Mouse (Mus musculus) cerebellum, adult 2 months (tissue): ENCODE data around the gene Fam19a2.

Source experiments
- CTCF ChIP-seq: fragments of 200-500 bp; IDR thresholded peaks from 2 replicates; pipeline ENCODE4 v1.5.1; 2011; ENCODE audit warnings: low read depth, mild to moderate bottlenecking, control low read depth, low read length, moderate library complexity, borderline replicate concordance; ENCODE audit not compliant: insufficient read depth
- POLR2A ChIP-seq: fragments of 200-500 bp; IDR thresholded peaks from 2 replicates; pipeline ENCODE4 v1.6.1; 2011; ENCODE audit warnings: low read length, control low read depth, borderline replicate concordance; ENCODE audit not compliant: insufficient read depth

DNA sequence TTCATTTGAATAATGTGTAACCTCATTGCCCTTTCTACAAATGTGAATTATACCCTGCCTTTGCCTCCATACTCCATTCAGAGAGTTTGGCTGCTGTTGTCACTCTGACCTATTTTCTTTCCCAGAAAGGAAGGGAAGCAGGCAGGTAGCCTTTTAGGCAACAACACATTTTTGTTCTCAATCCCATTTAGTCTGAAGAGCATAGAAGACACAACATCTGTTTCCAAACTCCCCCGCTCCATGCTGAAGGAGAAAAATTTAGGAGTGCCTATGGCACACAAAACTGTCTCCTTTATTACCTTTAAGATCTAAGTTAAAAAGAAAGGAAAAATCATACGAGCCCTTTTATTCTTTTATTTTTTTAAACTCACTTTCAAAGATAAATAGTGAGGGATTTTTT, 446.9 kb downstream of the Fam19a2 start:
- TF ChIP-seq CTCF, result no peak
- no peak for TF ChIP-seq POLR2A
